Mouse (Mus musculus) spleen, adult 2 months (tissue): ENCODE measurements around the gene 1700069L16Rik. TPM values are rescaled to one million over a fixed set of nuclear protein-coding genes. Genes with fewer than 3 reads are reported as not detected.

Experiments used
- DNase-seq, 2 experiments: peaks; one replicate each; pipeline versions ENCODE4 v3.0.0 to v3.0.0-alpha.2; 2012 to 2021; ENCODE audit warnings: low spot score in 2 of 2, low read depth in 1 of 2
- H3K27ac ChIP-seq: fragments of 200-500 bp; 2 replicates; pipeline ENCODE4 v1.5.1; 2012; ENCODE audit warnings: low read length, inconsistent platforms; ENCODE audit not compliant: insufficient read depth
- H3K27me3 ChIP-seq: fragments of 200-500 bp; 2 replicates; pipeline ENCODE4 v1.6.1; 2012; ENCODE audit warnings: mild to moderate bottlenecking, moderate library complexity, low read length, inconsistent platforms; ENCODE audit not compliant: control insufficient read depth, insufficient read depth
- H3K36me3 ChIP-seq: fragments of 200-500 bp; 2 replicates; pipeline ENCODE4 v1.6.1; 2012; ENCODE audit warnings: mild to moderate bottlenecking, low read length, inconsistent platforms; ENCODE audit not compliant: control insufficient read depth, insufficient read depth
- H3K4me1 ChIP-seq: fragments of 200-500 bp; 2 replicates; pipeline ENCODE4 v1.6.1; 2011; ENCODE audit warnings: inconsistent platforms; ENCODE audit not compliant: control insufficient read depth, insufficient read depth, insufficient read length
- H3K4me3 ChIP-seq: fragments of 200-500 bp; 2 replicates; pipeline ENCODE4 v1.5.1; 2011; ENCODE audit warnings: mild to moderate bottlenecking, inconsistent platforms; ENCODE audit not compliant: insufficient read depth, insufficient read length; ENCODE audit errors: extremely low read depth
- CTCF ChIP-seq: fragments of 200-500 bp; IDR thresholded peaks from 2 replicates; pipeline ENCODE4 v1.5.1; 2011; ENCODE audit warnings: mild to moderate bottlenecking, inconsistent platforms; ENCODE audit not compliant: insufficient read depth, insufficient read length, insufficient replicate concordance; ENCODE audit errors: extremely low read depth
- POLR2A ChIP-seq: fragments of 200-500 bp; IDR thresholded peaks from 2 replicates; pipeline ENCODE4 v1.6.1; 2011; ENCODE audit warnings: low read depth, low read length, inconsistent platforms
- WGBS: fragments of 180-500 bp; shearing (Covaris S2); methylation state at CpG from one replicate; pipeline ENCODE4 v1.1.7; 2018; 5-methylcytosine and 5-hydroxymethylcytosine counted together
- polyA plus RNA-seq: library from polyadenylated mRNA; depleted of rRNA; stranded (reverse); fragments of >200 nt; gene quantifications from 2 replicates; pipeline ENCODE4 v1.2.3, GENCODE M21; 2012

The 1700069L16Rik gene
- polyA plus RNA-seq, 1 experiment, result not detected

DNA sequence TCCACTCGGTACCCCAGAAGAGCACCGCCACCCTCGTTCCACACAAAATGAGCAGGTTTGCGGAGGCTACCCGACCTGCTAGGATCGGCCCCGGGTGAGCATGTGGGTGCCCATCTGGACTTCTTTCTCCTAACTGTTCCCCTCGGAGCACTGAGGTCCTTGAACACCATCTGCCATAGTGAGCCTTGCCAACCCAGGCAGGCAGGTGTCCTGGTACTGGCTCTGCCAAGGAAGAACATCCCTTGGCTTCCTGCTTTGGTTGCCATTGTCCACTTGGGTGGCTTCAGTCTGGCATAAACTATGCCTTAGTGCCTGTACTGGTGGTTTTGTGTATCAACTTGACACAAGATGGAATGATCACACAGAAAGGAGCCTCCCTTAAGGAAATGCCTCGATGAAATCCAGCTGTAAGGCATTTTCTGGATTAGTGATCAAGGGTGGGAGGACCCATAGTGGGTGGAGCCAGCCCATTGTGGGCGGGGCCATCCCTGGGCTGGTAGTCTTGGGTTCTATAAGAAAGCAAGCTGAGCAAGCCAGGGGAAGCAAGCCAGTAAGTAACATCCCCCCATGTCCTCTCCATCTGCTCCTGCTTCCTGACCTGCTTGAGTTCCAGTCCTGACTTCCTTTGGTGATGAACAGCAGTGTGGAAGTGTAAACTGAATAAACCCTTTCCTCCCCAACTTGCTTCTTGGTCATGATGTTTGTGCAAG, 45.7 kb downstream of the 1700069L16Rik start:
- WGBS, result 82% methylated on average over 10 of the region's 10 CpGs
- H3K36me3 ChIP-seq, result no peaks in the 10 kb centered on the region
- no peak overlapping the region for H3K27ac ChIP-seq
- no peaks in the 10 kb centered on the region for H3K27me3 ChIP-seq
- DNase-seq, result no peak
- no peak overlapping the region for H3K4me3 ChIP-seq
- no peaks in the 10 kb centered on the region for H3K4me1 ChIP-seq
- TF ChIP-seq CTCF (no peak), POLR2A (no peak)

DNA sequence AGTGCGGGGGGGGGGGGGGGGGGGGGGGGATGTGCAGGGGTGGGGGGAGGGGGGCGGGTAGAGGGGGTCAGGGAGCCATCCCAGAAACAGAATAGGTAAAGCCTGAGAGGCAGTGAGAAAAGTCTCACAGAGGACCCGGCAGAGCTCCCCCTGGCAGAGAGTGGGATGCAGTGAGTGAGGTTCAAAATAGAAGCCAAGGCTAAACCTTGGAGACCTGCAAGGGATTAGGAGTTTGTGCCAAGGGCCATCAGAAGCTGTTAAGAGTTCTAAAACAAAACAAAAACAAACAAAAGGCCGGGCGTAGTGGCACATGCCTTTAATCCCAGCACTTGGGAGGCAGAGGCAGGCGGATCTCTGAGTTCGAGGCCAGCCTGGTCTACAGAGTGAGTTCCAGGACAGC, 47.0 kb downstream of the 1700069L16Rik start:
- TF ChIP-seq POLR2A (no peak), CTCF (no peak)
- Histone ChIP-seq H3K36me3 (no peaks in the 10 kb centered on the region), H3K27ac (no peak overlapping the region), H3K27me3 (no peaks in the 10 kb centered on the region), H3K4me3 (no peak overlapping the region), H3K4me1 (peaks cover under 1% of the 10 kb centered on the region; the same call in 1 of the 2 replicates)
- DNase-seq, result no peak
- 90% methylated on average over 5 of the region's 7 CpGs for WGBS

GRCm38 (mm10) chr5:113674851-113675250, 49.7 kb downstream of the 1700069L16Rik start:
- Histone ChIP-seq H3K27me3 (no peaks in the 10 kb centered on the region), H3K36me3 (no peaks in the 10 kb centered on the region), H3K4me1 (peaks cover 5% of the 10 kb centered on the region; the same call in 1 of the 2 replicates), H3K27ac (no peak overlapping the region), H3K4me3 (no peak overlapping the region)
- no peak for DNase-seq
- 84% methylated on average over 7 of the region's 7 CpGs for WGBS
- no peak for TF ChIP-seq CTCF

DNA sequence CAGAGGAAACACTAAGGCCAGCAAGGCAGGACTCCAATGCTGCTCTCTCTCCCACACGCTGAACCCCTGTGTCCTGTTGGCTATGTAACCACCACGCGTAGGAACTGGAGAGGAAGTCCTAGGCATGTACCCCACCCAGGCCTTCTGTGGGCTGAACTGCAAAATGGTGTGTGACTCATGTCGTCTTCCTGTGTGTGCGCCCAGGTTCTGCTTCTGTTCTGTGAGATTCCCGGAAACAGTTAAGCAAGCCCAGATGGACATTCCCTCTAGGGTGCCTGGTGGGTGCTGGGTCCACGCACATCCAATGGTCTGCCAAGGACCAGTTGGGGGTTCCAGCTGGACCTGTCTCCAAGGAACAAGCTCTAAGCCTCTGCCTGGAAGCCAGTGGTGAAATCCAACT, 52.1 kb downstream of the 1700069L16Rik start:
- H3K36me3 ChIP-seq, result no peaks in the 10 kb centered on the region
- WGBS, result 8% methylated on average over 7 of the region's 7 CpGs
- DNase-seq, result no peak
- TF ChIP-seq CTCF (no peak), POLR2A (no peak)
- H3K4me3 ChIP-seq, result no peak overlapping the region
- H3K27ac ChIP-seq, result no peak overlapping the region
- no peaks in the 10 kb centered on the region for H3K27me3 ChIP-seq
- H3K4me1 ChIP-seq, result peaks cover 5% of the 10 kb centered on the region; the same call in 1 of the 2 replicates

DNA sequence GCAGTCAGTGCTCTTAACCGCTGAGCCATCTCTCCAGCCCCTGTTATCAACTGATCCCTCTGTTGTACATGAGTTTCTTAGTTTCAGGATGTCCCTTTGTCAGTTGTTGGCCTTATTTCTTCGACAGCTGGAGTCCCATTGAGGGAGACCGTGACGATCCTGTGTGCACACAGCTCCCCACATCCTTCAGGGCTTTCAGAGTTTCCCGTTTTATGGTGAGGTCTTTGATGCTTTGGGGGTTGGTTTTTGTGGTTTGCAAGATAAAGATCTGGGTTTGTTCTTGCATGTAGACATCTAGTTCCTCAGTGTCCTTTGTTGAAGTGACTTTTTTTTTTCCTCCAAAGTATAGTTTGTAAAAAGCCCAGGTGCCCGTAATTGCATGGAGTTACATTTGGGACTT, 54.0 kb downstream of the 1700069L16Rik start:
- Histone ChIP-seq H3K4me3 (no peak overlapping the region), H3K36me3 (no peaks in the 10 kb centered on the region), H3K4me1 (peaks cover 5% of the 10 kb centered on the region; the same call in 1 of the 2 replicates), H3K27me3 (no peaks in the 10 kb centered on the region), H3K27ac (no peak overlapping the region)
- WGBS, result 10% methylated on average over 6 of the region's 6 CpGs
- TF ChIP-seq POLR2A (no peak), CTCF (no peak)
- peak in 1 of 2 experiments; percentile 38 for DNase-seq

GRCm38 (mm10) chr5:113670110-113670509, 54.5 kb downstream of the 1700069L16Rik start:
- Histone ChIP-seq H3K27me3 (no peaks in the 10 kb centered on the region), H3K36me3 (no peaks in the 10 kb centered on the region), H3K4me1 (peaks cover 5% of the 10 kb centered on the region; the same call in 1 of the 2 replicates), H3K27ac (no peak overlapping the region), H3K4me3 (no peak overlapping the region)
- no peak for TF ChIP-seq POLR2A
- TF ChIP-seq CTCF, result no peak
- no peak for DNase-seq
- whole genome bisulfite sequencing, result 28% methylated on average over 3 of the region's 3 CpGs

DNA sequence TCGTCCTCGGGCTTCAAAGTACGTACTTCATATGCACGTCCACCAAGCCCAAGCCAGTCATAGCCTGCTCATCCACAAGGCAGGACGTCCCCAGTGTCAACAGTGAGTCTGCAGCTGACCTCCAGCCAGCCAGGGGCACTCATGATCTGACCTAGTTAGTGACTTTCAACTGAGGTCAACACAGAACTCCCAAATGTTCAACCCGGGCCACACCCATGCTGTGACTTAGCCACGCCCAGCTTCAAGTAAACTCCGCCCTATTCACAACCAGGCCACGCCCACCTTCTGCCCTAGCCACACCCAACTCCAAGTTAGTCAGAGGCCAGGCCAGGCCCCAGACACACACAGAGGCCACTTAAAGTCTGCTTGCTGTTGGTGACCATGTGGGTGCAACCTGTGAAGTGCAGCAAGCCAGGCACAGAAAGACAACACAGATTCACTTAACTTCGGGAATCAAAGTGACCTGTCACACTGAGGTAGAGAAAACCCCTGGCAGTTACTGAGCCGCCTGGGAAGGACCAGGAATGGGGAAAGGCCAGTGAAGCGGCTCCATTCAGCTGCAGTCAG, 59.9 kb downstream of the 1700069L16Rik start:
- H3K27ac ChIP-seq, result no peak overlapping the region
- H3K4me1 ChIP-seq, result no peaks in the 10 kb centered on the region
- H3K36me3 ChIP-seq, result no peaks in the 10 kb centered on the region
- no peak for DNase-seq
- no peak for TF ChIP-seq CTCF
- H3K4me3 ChIP-seq, result no peak overlapping the region
- no peaks in the 10 kb centered on the region for H3K27me3 ChIP-seq
- 78% methylated on average over 12 of the region's 12 CpGs for WGBS
